Mouse (Mus musculus) CH12F3 (cell line): ENCODE results near the gene Zgrf1.

Experiments
- in situ Hi-C: fragments of 300-500 bp; cut with MboI; formaldehyde crosslinking; loops from 2 replicates; pipeline ENCODE4 v1.14.3; 2020; ENCODE audit warnings: low sequenced_read_pairs

Zgrf1 gene

GRCm38 (mm10) chr3:127634101-127634983 is 81.1 kb downstream of the Zgrf1 start:
- in situ Hi-C loops = loop anchor here (25.0 kb wide), 1 partner anchor 303 kb away; no protein-coding TSS in a partner anchor

GRCm38 (mm10) chr3:127634984-127635349 is 81.7 kb downstream of the Zgrf1 start:
- in situ Hi-C loops = loop anchor here (25.0 kb wide), 1 partner anchor 302 kb away; no protein-coding TSS in a partner anchor

GRCm38 (mm10) chr3:127639875-127640761 is 86.8 kb downstream of the Zgrf1 start:
- in situ Hi-C loops = loop anchor here (25.0 kb wide), 1 partner anchor 297 kb away; no protein-coding TSS in a partner anchor

- in situ Hi-C loops = loop anchor here (25.0 kb wide), 1 partner anchor 296 kb away; no protein-coding TSS in a partner anchor
Measured at GRCm38 (mm10) chr3:127640762-127641700, 87.7 kb downstream of the Zgrf1 start.

GRCm38 (mm10) chr3:127642211-127642610 is 88.9 kb downstream of the Zgrf1 start:
- in situ Hi-C loops = loop anchor here (25.0 kb wide), 1 partner anchor 295 kb away; no protein-coding TSS in a partner anchor

- in situ Hi-C loops = loop anchor here (25.0 kb wide), 1 partner anchor 291 kb away; no protein-coding TSS in a partner anchor
Measured at GRCm38 (mm10) chr3:127646156-127646825, 93.0 kb downstream of the Zgrf1 start.

GRCm38 (mm10) chr3:127651742-127652653 is 98.7 kb downstream of the Zgrf1 start:
- in situ Hi-C loops = no loop called here

GRCm38 (mm10) chr3:127660712-127661111 is 107.4 kb downstream of the Zgrf1 start:
- in situ Hi-C loops = no loop called here

GRCm38 (mm10) chr3:127661646-127662531 is 108.6 kb downstream of the Zgrf1 start:
- in situ Hi-C loops = no loop called here
